Mouse (Mus musculus) adrenal gland, postnatal 4 days (tissue): ENCODE measurements around the gene Pwp2. TPM values are rescaled to one million over a fixed set of nuclear protein-coding genes. Genes with fewer than 3 reads are reported as not detected.

Source experiments
- total RNA-seq, 2 experiments: library from RNA; stranded (reverse); gene quantifications; 2 replicates each; pipeline ENCODE4 v1.2.3; 2021

Pwp2 gene
- total RNA-seq, 2 experiments from 2014 or later, result 17.8 to 18.5 TPM

Other genes starting within 250 kb of the Pwp2 start
- gene Trpm2, start 214.6 kb downstream of the Pwp2 start, total RNA-seq, result 1 to 10 TPM; 4.1 to 4.3 TPM
- 10 to 100 TPM; 21.3 to 25.1 TPM for gene 1810043G02Rik, start 206.6 kb downstream of the Pwp2 start, total RNA-seq
- gene Pfkl, start 175.1 kb downstream of the Pwp2 start, total RNA-seq, result 10 to 100 TPM; 85.6 to 87.2 TPM
- 1 to 10 TPM; 2.9 to 3.2 TPM for gene Dnmt3l, start 143.2 kb downstream of the Pwp2 start, total RNA-seq
- gene Aire, start 141.5 kb downstream of the Pwp2 start, total RNA-seq, result not detected
- 10 to 100 TPM; 15.4 to 19.4 TPM for gene Icosl, start 115.8 kb downstream of the Pwp2 start, total RNA-seq
- 100 to 1,000 TPM; 150 to 164 TPM for gene D10Jhu81e, start 15.4 kb downstream of the Pwp2 start, total RNA-seq
- 10 to 100 TPM; 48.8 to 50.2 TPM for gene Trappc10, start 59.5 kb upstream of the Pwp2 start, total RNA-seq
- 100 to 1,000 TPM; 203 to 217 TPM for gene Agpat3, start 167.3 kb upstream of the Pwp2 start, total RNA-seq
- 100 to 1,000 TPM; 282 to 296 TPM for gene Rrp1, start 227.9 kb upstream of the Pwp2 start, total RNA-seq
- 100 to 1,000 TPM; 171 to 196 TPM for gene Cstb, start 240.5 kb upstream of the Pwp2 start, total RNA-seq